In genomic region chr3:116904158-116904557, GRCm38 (mm10) we compare ENCODE assay signal across 8 mouse cellular contexts. TPM values are rescaled to one million over a fixed set of nuclear protein-coding genes. Genes with fewer than 3 reads are reported as not detected.
DNase-seq lines count a peak whose midpoint lies in the region; ATAC-seq lines count a peak whose summit lies in the region.

No protein-coding gene starts in this region.

- peak; percentile 81 for ATAC-seq in frontal cortex, adult (ENCODE audit: low TSS enrichment)
- 0 out of 2 replicates have a peak, but pooled peaks have one; percentile 30 for ATAC-seq in monocyte, adult 5-6 weeks (replicated peaks; ENCODE audit: insufficient number of reproducible peaks, low FRiP score, low TSS enrichment, poor library complexity, severe bottlenecking)

- intact Hi-C loops in left cerebral cortex, postnatal 25 days (cut with DNase I) = loop anchor here (2.0 to 10.0 kb wide), 3 partner anchors 217 to 535 kb away; partner anchors contain the start of gene Plppr4

- peak; percentile 22 for DNase-seq in ovary, postnatal 10 days (ENCODE audit: low spot score)
- no peak for DNase-seq in ovary, adult 18-20 months (ENCODE audit: low spot score)
- DNase-seq in cerebellum, adult 8-10 months = peak; percentile 13
- peak; percentile 18 for DNase-seq in hindlimb bud, embryonic 11.5 days (ENCODE audit: extremely low spot score, low read depth, low spot score)
- peak; percentile 84 to 91 for DNase-seq in left cerebral cortex, postnatal 25 days (ENCODE audit: low spot score in 2 of 2)
- peak; percentile 47 for DNase-seq in thymus, postnatal 4 days

RNA-seq across cellular contexts. Expression of gene Frrs1, which starts 44.9 kb away (rescaled TPM):
- total RNA-seq in left cerebral cortex, postnatal 25 days (2021) = 1 to 10 TPM in 1 of 2 experiments, under 1 TPM in 1; 0.78 to 1.8 TPM
- 8.2 to 19.8 TPM (median 11.8 TPM) in 3 replicates for total RNA-seq in monocyte, adult 5-6 weeks (2017)
